Mouse (Mus musculus) splenic B cell, adult 2 months (primary cell): ENCODE results near the gene Ust.

Source experiments
- DNase-seq: peaks from one replicate; pipeline ENCODE4 v3.0.0-alpha.2; 2011; ENCODE audit warnings: low read depth, low spot score
- H3K27me3 ChIP-seq: 2 replicates; pipeline ENCODE4 v1.6.1; 2012; ENCODE audit warnings: mild to moderate bottlenecking, low read length, moderate library complexity, mixed read lengths; ENCODE audit not compliant: control insufficient read depth, poor library complexity, insufficient read depth, severe bottlenecking
- H3K36me3 ChIP-seq: 2 replicates; pipeline ENCODE4 v1.6.1; 2012; ENCODE audit warnings: mild to moderate bottlenecking, low read length, moderate library complexity, mixed read lengths; ENCODE audit not compliant: control insufficient read depth, poor library complexity, insufficient read depth, severe bottlenecking

The Ust gene

GRCm38 (mm10) chr10:8259716-8260115 lies 258.9 kb downstream of the Ust start:
- H3K36me3 ChIP-seq: no peaks in the 10 kb centered on the region
- H3K27me3 ChIP-seq: no peaks in the 10 kb centered on the region
- DNase-seq: no peak

- Histone ChIP-seq H3K36me3 (no peaks in the 10 kb centered on the region), H3K27me3 (no peaks in the 10 kb centered on the region)
- no peak for DNase-seq
Observed at GRCm38 (mm10) chr10:8250005-8250404, 268.6 kb downstream of the Ust start.

DNA sequence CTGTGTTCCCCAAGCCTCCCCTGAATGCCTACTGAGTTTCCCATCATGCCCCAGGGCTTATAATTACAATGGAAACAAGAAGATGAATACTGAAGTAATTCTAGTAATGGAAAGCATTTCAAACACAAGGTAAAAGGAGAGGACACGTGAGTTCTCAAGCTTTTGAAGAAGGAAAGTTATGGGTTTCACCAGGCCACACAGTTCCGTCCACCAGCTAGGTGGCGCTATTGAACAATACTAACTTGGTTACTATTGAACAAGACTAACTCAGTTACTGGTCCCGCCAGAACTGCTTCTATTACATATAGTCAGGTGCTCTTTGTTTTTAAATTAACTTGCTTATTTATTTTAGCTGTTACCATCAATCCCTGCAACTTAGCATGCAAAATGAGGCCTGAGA lies 276.3 kb downstream of the Ust start:
- Histone ChIP-seq H3K36me3 (no peaks in the 10 kb centered on the region), H3K27me3 (no peaks in the 10 kb centered on the region)
- DNase-seq: peak; percentile 75

- DNase-seq: peak; percentile 47
- Histone ChIP-seq H3K36me3 (no peaks in the 10 kb centered on the region), H3K27me3 (no peaks in the 10 kb centered on the region)
Observed at GRCm38 (mm10) chr10:8240703-8241102, 277.9 kb downstream of the Ust start.

GRCm38 (mm10) chr10:8240242-8240641 lies 278.4 kb downstream of the Ust start:
- Histone ChIP-seq H3K27me3 (no peaks in the 10 kb centered on the region), H3K36me3 (no peaks in the 10 kb centered on the region)
- peak; percentile 84 for DNase-seq

- H3K27me3 ChIP-seq: no peaks in the 10 kb centered on the region
- no peak for DNase-seq
- no peaks in the 10 kb centered on the region for H3K36me3 ChIP-seq
Observed at GRCm38 (mm10) chr10:8236780-8237571, 281.6 kb downstream of the Ust start.

DNA sequence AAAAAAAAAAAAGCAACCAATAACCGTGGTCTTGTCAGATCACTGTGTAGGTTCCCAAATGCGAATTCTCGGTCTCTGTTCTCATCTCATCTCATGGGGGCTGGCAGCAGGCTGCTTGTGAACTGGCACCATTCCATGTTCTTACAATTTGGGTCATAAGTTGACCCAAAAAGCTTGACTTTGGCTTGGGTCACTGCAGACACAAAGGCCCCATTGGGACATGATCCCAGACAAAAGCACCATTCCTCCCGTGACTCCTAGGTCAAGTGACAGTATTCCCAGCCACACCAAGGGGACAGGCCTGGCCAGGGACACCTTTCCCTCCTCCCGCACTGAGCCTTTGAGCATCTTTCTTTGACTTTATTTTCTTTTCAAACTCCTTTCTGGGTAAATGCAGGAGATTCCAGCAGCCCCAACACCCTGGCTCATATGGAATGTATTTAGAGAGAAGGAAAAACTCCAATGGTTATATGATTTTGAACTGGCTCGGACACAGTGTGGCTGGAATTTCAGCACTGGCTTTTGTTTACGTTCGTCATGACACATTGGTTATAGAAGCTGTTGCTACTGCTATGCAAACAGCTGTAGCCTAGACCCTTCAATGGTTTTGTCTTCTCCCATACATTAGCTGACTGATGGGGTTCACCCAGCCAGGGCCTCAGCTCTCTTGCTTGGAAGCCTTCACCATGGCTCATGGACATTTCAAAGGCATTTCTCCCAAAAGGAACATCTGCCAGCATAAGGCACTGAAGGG lies 285.3 kb downstream of the Ust start:
- Histone ChIP-seq H3K27me3 (no peaks in the 10 kb centered on the region), H3K36me3 (no peaks in the 10 kb centered on the region)
- no peak for DNase-seq

GRCm38 (mm10) chr10:8232535-8232934 lies 286.1 kb downstream of the Ust start:
- no peaks in the 10 kb centered on the region for H3K36me3 ChIP-seq
- no peaks in the 10 kb centered on the region for H3K27me3 ChIP-seq
- no peak for DNase-seq

DNA sequence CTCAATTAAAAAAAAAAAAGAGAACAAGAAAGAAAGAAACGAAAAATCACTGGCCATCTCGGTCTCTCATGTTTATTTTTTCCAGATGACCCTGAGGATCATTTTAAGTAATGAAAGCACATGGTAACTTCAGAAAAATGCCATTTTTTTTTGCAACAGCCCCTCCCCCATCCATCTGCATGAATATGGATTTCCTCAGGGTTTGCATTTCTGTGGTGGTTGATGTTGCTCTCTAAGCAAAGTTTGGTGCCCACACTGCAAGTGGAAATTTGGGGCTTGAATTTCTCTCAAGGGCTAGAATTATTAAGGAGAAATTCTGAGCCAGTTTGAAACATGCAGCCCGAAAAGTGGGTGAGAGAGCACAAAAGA lies 290.3 kb downstream of the Ust start:
- H3K36me3 ChIP-seq: no peaks in the 10 kb centered on the region

DNA sequence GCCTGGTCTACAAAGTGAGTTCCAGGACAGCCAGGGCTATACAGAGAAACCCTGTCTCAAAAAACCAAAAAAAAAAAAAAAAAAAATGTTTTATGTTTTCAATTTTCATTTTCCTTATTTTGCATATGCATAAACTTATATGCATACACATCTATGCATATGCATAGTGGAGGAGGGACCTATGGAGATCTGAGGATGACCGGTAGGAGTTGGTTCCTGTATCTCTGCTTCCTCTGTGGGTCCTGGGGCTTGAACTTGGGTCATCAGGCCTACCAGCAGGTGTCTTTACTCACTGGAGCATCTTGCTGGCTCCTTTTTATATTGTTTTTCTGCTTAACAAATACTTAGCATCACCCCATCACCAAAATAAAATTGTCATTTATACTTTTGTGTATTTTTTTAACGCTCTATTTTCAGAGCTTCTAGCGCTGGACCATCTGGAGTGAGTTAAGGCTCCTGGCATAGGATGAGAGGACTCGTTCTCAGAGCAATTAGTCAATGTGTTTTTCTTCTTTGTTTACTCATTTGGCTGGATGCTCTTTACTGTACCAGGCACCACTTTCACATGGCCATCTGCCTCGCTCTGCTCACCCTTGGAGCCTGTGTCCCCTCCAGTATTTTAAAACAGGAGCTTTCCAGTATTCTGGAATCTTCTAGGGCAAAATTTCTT lies 290.8 kb downstream of the Ust start:
- Histone ChIP-seq H3K27me3 (no peaks in the 10 kb centered on the region), H3K36me3 (no peaks in the 10 kb centered on the region)
- no peak for DNase-seq

More for the DNA sequence above, 290.3 kb downstream of the Ust start:
- no peaks in the 10 kb centered on the region for H3K27me3 ChIP-seq
- no peak for DNase-seq

DNA sequence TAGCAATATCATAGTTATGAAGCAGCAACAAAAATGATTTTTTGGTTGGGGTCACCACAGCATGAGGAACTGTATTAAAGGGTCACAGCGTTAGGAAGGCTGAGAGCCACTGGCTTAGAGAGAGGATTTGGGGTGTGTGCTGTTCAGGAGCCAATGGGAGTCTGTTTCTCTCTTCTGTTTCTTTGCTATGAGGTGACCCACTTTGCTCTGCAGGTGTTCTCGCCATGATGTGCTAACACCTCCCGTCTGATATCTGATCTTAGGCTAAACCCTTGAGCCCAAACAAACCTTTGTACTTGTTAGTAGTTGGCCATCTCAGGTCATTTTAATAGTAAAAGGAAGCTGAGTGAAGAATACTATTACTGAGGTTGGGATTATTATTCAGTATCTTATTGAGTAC lies 292.0 kb downstream of the Ust start:
- DNase-seq: no peak
- Histone ChIP-seq H3K27me3 (no peaks in the 10 kb centered on the region), H3K36me3 (no peaks in the 10 kb centered on the region)

DNA sequence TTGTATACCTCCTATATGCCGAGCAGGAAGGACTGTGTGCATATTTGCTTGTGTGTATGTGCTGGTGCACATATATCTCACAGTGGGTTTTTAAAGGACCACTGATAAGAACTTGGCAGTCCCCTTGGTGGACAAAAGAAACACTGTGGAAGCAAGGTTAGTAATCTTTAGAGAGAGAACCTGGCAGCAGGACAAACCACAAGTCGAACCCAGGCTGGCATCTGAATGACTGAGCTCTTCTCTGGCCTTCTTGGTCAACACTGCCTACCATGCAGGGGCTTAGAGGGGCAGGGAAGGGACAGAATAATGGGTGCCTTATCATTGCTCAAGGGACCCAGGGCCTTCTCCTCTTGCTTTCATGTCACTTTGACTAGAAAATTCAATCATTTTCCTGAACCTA lies 294.0 kb downstream of the Ust start:
- no peak for DNase-seq
- H3K36me3 ChIP-seq: no peaks in the 10 kb centered on the region
- H3K27me3 ChIP-seq: no peaks in the 10 kb centered on the region

GRCm38 (mm10) chr10:8224046-8224445 lies 294.6 kb downstream of the Ust start:
- DNase-seq: no peak
- Histone ChIP-seq H3K36me3 (no peaks in the 10 kb centered on the region), H3K27me3 (no peaks in the 10 kb centered on the region)

DNA sequence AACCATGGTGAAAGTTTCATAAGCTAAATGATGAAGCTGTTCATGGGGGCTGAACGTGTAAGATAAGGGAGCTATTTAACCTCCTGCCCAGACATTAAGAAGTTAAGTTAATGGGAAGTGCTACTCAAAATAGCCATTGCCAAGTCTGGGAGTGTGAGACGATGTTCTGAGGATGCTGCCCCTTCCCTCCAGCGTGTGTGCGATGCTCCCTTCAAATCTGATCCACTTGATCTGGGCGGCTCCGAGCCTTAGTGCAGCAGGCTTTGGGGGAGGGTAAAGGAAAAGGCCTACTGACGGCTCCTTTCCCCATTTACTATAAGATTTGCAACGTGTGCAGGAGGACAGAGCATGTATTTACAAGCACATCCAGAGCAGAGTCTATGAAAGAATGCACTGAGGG lies 301.7 kb downstream of the Ust start:
- no peak for DNase-seq
- Histone ChIP-seq H3K27me3 (no peaks in the 10 kb centered on the region; the same call in 1 of the 2 replicates), H3K36me3 (no peaks in the 10 kb centered on the region)

GRCm38 (mm10) chr10:8215181-8215580 lies 303.4 kb downstream of the Ust start:
- DNase-seq: no peak
- H3K27me3 ChIP-seq: no peaks in the 10 kb centered on the region; the same call in 1 of the 2 replicates
- H3K36me3 ChIP-seq: no peaks in the 10 kb centered on the region
